Mouse (Mus musculus) thymus, adult 2 months (tissue): ENCODE measurements around the gene Cnn1. TPM values are rescaled to one million over a fixed set of nuclear protein-coding genes. Genes with fewer than 3 reads are reported as not detected.
A peak's percentile ranks its signal among the peaks of the same experiment; 100 is the strongest.

Experiments
- DNase-seq: peaks from one replicate; pipeline ENCODE4 v3.0.0; 2021
- H3K27ac ChIP-seq: fragments of 200-500 bp; 2 replicates; pipeline ENCODE4 v1.5.1; 2012; ENCODE audit warnings: low read length, control low read depth; ENCODE audit not compliant: control insufficient read depth, insufficient read depth
- H3K27me3 ChIP-seq: fragments of 200-500 bp; 2 replicates; pipeline ENCODE4 v1.6.1; 2012; ENCODE audit warnings: mild to moderate bottlenecking, low read length, moderate library complexity, mixed read lengths; ENCODE audit not compliant: control insufficient read depth, insufficient read depth
- H3K36me3 ChIP-seq: fragments of 200-500 bp; 2 replicates; pipeline ENCODE4 v1.6.1; 2012; ENCODE audit warnings: mild to moderate bottlenecking, low read length, moderate library complexity; ENCODE audit not compliant: control insufficient read depth, insufficient read depth
- H3K4me1 ChIP-seq: fragments of 200-500 bp; replicated peaks from 2 replicates; pipeline ENCODE4 v1.6.1; 2012; ENCODE audit warnings: low read length; ENCODE audit not compliant: control insufficient read depth, insufficient read depth
- H3K4me3 ChIP-seq: fragments of 200-500 bp; 2 replicates; pipeline ENCODE4 v1.5.1; 2012; ENCODE audit warnings: mild to moderate bottlenecking, low read length, control low read depth, moderate library complexity; ENCODE audit not compliant: control insufficient read depth, insufficient read depth
- CTCF ChIP-seq: fragments of 200-500 bp; IDR thresholded peaks from 2 replicates; pipeline ENCODE4 v1.5.1; 2012; ENCODE audit warnings: mild to moderate bottlenecking, control low read depth, low read length, moderate library complexity, borderline replicate concordance; ENCODE audit not compliant: control insufficient read depth, poor library complexity, insufficient read depth; ENCODE audit errors: extremely low read depth
- POLR2A ChIP-seq: fragments of 200-500 bp; IDR thresholded peaks from 2 replicates; pipeline ENCODE4 v1.6.1; 2012; ENCODE audit warnings: mild to moderate bottlenecking, low read length, control low read depth, moderate library complexity; ENCODE audit not compliant: control insufficient read depth, poor library complexity, insufficient read depth; ENCODE audit errors: extremely low read depth
- WGBS: fragments of 180-500 bp; shearing (Covaris S2); methylation state at CpG from one replicate; pipeline ENCODE4 v1.1.7; 2018; 5-methylcytosine and 5-hydroxymethylcytosine counted together
- polyA plus RNA-seq: library from polyadenylated mRNA; depleted of rRNA; stranded (reverse); fragments of >200 nt; gene quantifications from 2 replicates; pipeline ENCODE4 v1.2.3, GENCODE M21; 2012; rRNA removed

Gene Cnn1
- polyA plus RNA-seq, 1 experiment = 5.0 TPM

DNA sequence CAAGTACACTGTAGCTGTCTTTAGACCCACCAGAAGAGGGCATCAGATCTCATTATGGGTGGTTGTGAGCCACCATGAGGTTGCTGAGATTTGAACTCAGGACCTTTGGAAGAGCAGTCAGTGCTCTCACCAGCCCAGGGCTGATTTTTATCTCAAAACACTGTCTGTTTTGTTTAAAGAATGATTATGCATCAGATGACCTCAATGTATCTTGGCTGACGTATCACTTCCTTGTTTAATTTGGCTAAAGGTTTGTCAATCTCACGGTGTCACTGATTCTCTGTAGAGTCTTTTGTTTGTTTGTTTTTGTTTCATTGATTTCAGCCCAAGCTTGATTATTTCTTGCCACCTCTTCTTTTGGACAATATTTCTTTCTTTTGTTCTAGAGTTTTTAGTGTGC, 51.9 kb downstream of the Cnn1 start:
- no peaks in the 10 kb centered on the region for H3K27me3 ChIP-seq
- H3K36me3 ChIP-seq = no peaks in the 10 kb centered on the region
- WGBS = 86% methylated on average over 2 of the region's 2 CpGs
- H3K27ac ChIP-seq = no peak overlapping the region
- peaks cover 4% of the 10 kb centered on the region for H3K4me1 ChIP-seq
- TF ChIP-seq POLR2A (no peak), CTCF (no peak)
- H3K4me3 ChIP-seq = no peak overlapping the region
- no peak for DNase-seq

DNA sequence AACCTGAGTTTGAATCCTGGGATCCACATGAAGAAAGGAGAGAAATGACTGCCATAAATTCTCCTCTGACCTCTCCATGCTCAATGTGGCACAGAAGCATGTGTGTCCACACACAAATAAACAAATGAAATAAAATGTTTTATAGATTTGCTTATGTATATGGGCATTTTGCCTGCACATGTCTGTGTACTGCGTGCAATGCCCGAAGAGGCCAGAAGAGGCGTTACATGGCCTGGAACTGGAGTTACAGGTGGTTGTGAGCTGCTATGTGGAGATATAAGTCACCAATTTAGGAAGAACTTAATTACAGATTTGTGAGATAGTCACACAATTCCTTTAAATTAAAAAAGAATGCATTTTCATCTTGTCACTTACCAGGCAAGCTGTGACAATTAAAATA, 54.8 kb downstream of the Cnn1 start:
- no peak overlapping the region for H3K4me3 ChIP-seq
- H3K36me3 ChIP-seq = no peaks in the 10 kb centered on the region
- no peaks in the 10 kb centered on the region for H3K27me3 ChIP-seq
- no peak overlapping the region for H3K27ac ChIP-seq
- no peak for DNase-seq
- WGBS = 96% methylated on average over 3 of the region's 3 CpGs
- TF ChIP-seq CTCF = no peak
- TF ChIP-seq POLR2A = no peak
- H3K4me1 ChIP-seq = peaks cover 13% of the 10 kb centered on the region

DNA sequence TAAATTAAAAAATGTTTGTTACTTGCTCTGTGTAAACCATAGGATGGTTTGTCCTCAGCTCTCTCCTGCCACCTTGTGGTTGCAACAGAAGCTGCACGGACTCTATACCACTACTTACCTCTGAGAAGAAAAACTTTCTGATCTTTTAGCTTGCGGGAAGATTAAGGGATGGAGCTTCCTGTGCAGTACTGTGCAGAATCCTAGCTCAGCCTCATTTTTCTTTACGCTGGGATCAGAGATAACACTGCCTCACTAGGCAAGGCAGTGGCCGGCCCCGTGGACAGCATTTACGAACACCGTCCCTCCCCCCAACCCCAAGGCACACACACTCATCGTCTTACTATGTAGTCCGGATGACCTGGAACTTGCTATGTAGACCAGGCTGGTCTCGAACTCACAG, 56.6 kb downstream of the Cnn1 start:
- peak; percentile 81 for DNase-seq
- Histone ChIP-seq H3K4me3 (no peak overlapping the region; the same call in 1 of the 2 replicates), H3K27me3 (no peaks in the 10 kb centered on the region), H3K27ac (no peak overlapping the region), H3K4me1 (peaks cover 13% of the 10 kb centered on the region), H3K36me3 (no peaks in the 10 kb centered on the region)
- WGBS = 12% methylated on average over 10 of the region's 10 CpGs
- TF ChIP-seq POLR2A (no peak), CTCF (no peak)

DNA sequence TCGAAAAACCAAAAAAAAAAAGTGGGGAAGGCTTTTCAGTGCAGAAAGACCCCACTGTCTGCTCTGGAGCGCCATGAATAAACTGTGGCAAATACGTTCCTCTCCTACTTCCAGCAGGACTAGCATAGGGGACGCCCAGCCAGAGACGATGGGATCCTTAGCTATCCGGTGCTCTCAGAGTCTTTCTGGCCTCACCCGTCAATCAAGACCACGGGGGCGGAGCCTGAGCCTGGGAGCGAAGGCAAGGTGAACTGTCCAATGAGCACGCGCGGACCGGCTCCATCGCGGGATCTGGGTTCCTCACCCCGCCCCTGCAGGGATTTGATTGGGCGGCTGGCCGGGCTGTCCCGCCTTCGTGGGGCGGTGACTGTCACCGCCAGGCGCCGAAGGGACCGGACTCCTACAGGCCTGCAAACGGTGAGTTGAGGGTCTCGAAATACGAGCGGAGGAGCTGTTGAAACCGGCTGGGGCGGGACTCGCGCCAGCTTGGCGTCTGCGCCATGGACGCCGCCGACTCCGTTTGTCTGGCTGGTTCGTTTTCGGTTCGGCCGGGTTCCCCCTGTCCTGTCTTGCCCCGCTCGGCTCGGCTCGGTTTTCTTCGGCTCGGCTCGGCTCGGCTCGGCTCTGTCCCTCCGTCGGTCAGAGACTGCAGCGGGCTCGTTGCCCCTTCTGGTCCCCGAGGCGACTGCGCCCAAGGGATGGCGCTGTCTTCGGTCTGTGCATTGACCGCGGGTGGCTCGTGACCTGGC, 57.7 kb downstream of the Cnn1 start, which contains the start of gene Pigyl:
Gene Pigyl, plus strand, starts transcription at position 350 of the 749 bp plus-strand sequence.
- TF ChIP-seq CTCF = peak; percentile 62; the same call in 1 of the 2 replicates
- TF ChIP-seq POLR2A = peak; percentile 89
- Histone ChIP-seq H3K4me3 (peak within 1 kb of the TSS; percentile 59), H3K27me3 (no peaks in the 10 kb centered on the region), H3K36me3 (no peaks in the 10 kb centered on the region), H3K4me1 (peaks cover 13% of the 10 kb centered on the region), H3K27ac (no peak within 1 kb of the TSS)
- DNase-seq = peak; percentile 100
- under 1% methylated on average over 65 of the region's 65 CpGs for WGBS

DNA sequence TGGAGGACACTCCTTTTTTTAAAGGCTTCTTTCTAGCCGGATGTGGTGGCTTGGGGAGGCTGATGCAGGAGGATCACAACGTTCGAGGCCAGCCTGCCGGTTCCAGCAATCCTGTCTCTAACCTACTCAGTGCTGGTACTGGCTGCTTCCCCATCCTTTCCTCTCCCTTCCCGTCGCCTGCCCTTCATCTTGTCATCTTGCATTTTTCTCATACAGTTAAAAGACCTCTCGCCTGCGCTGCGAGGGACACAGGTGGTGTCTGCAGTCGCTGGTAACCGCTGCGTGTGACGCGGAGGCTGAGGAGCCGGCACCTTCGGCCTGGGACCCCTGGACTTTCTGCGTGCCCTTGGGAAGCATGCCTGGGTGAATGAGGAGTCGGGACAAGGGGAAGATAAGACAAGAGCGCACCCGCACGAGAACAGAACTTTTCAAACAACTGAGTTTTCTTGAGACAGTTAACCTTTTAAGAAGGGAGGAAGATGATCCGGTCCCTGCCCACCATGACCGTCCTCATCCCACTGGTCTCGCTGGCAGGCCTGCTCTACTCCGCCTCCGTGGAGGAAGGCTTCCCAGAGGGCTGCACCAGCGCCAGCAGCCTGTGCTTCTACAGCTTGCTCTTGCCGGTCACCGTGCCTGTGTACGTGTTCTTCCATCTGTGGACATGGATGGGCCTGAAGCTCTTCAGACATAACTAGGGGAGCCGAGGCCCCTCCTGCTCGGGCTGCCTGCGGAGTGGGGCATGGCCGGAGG, 58.7 kb downstream of the Cnn1 start:
- WGBS = 84% methylated on average over 34 of the region's 34 CpGs
- H3K4me3 ChIP-seq = peak overlapping the region; percentile 7; the same call in 1 of the 2 replicates
- no peak overlapping the region for H3K27ac ChIP-seq
- no peaks in the 10 kb centered on the region for H3K27me3 ChIP-seq
- DNase-seq = no peak
- H3K36me3 ChIP-seq = no peaks in the 10 kb centered on the region
- peaks cover 13% of the 10 kb centered on the region for H3K4me1 ChIP-seq
- TF ChIP-seq CTCF = no peak
- no peak for TF ChIP-seq POLR2A

Other genes starting within 250 kb of the Cnn1 start
- gene Dock6, start 246.6 kb upstream of the Cnn1 start, polyA plus RNA-seq = 27.7 and 30.8 TPM in 2 replicates
- 34.9 and 40.3 TPM in 2 replicates for gene Rab3d, start 181.0 kb upstream of the Cnn1 start, polyA plus RNA-seq
- 1.3 and 1.9 TPM in 2 replicates for gene Ccdc159, start 171.7 kb upstream of the Cnn1 start, polyA plus RNA-seq
- 40.0 and 47.7 TPM in 2 replicates for gene Tmem205, start 171.7 kb upstream of the Cnn1 start, polyA plus RNA-seq
- 3.8 and 5.5 TPM in 2 replicates for gene Plppr2, start 162.2 kb upstream of the Cnn1 start, polyA plus RNA-seq
- 6.7 and 7.6 TPM in 2 replicates for gene Swsap1, start 143.5 kb upstream of the Cnn1 start, polyA plus RNA-seq
- 3.8 and 4.9 TPM in 2 replicates for gene Epor, start 135.7 kb upstream of the Cnn1 start, polyA plus RNA-seq
- 7.8 and 9.5 TPM in 2 replicates for gene Rgl3, start 109.8 kb upstream of the Cnn1 start, polyA plus RNA-seq
- 0.11 and 0.18 TPM in 2 replicates for gene Ccdc151, start 96.6 kb upstream of the Cnn1 start, polyA plus RNA-seq
- gene Prkcsh, start 96.4 kb upstream of the Cnn1 start, polyA plus RNA-seq = 109 and 119 TPM in 2 replicates
- gene Elavl3, start 47.2 kb upstream of the Cnn1 start, polyA plus RNA-seq = 0.35 and 0.43 TPM in 2 replicates
- not detected in 2 replicates for gene Gm49318, start 28.0 kb upstream of the Cnn1 start, polyA plus RNA-seq
- gene Zfp653, start 27.8 kb upstream of the Cnn1 start, polyA plus RNA-seq = 52.0 and 52.6 TPM in 2 replicates
- 58.1 and 62.2 TPM in 2 replicates for gene Ecsit, start 13.8 kb upstream of the Cnn1 start, polyA plus RNA-seq
- gene Elof1, start 18.0 kb downstream of the Cnn1 start, polyA plus RNA-seq = 187 and 205 TPM in 2 replicates
- gene Acp5, start 36.5 kb downstream of the Cnn1 start, polyA plus RNA-seq = 248 and 304 TPM in 2 replicates
- 64.7 and 83.0 TPM in 2 replicates for gene Pigyl, start 57.6 kb downstream of the Cnn1 start, polyA plus RNA-seq
- 0.04 and 0.05 TPM in 2 replicates for gene Zfp872, start 88.9 kb downstream of the Cnn1 start, polyA plus RNA-seq
- gene Zfp809, start 126.5 kb downstream of the Cnn1 start, polyA plus RNA-seq = 20.8 and 23.0 TPM in 2 replicates
- 0.62 and 0.88 TPM in 2 replicates for gene Zfp599, start 160.7 kb downstream of the Cnn1 start, polyA plus RNA-seq
- 10.9 and 11.5 TPM in 2 replicates for gene Zfp810, start 208.4 kb downstream of the Cnn1 start, polyA plus RNA-seq